Mouse (Mus musculus) CH12.LX (cell line): ENCODE data around the gene Hivep2. TPM values are rescaled to one million over a fixed set of nuclear protein-coding genes. Genes with fewer than 3 reads are reported as not detected.
A peak's percentile ranks its signal among the peaks of the same experiment; 100 is the strongest.

ENCODE experiments used
- DNase-seq: peaks from one replicate; pipeline ENCODE4 v3.0.0-alpha.2; 2013; ENCODE audit errors: extremely low read depth
- H3K27ac ChIP-seq: 2 replicates; pipeline ENCODE4 v1.5.1; 2012; ENCODE audit warnings: low read depth, mild to moderate bottlenecking, control low read depth, moderate library complexity; ENCODE audit not compliant: insufficient read depth
- H3K27me3 ChIP-seq: replicated peaks from 2 replicates; pipeline ENCODE3; 2012; ENCODE audit warnings: inconsistent platforms
- H3K36me3 ChIP-seq, 2 experiments: replicated peaks in 1 of 2; 2 replicates each; pipeline versions ENCODE3 to v1.6.1; 2012; ENCODE audit warnings: inconsistent platforms in 1 of 2, low read length in 1 of 2, mild to moderate bottlenecking in 1 of 2, mixed read lengths in 1 of 2, moderate library complexity in 1 of 2; ENCODE audit not compliant: control insufficient read depth in 1 of 2, insufficient read depth in 1 of 2
- H3K4me1 ChIP-seq, 2 experiments: 2 replicates each; pipeline ENCODE4 v1.6.1; 2012; ENCODE audit warnings: inconsistent platforms in 1 of 2, moderate library complexity in 1 of 2; ENCODE audit not compliant: insufficient read depth in 2 of 2, control insufficient read depth in 1 of 2
- H3K4me2 ChIP-seq: 2 replicates; pipeline ENCODE4 v1.6.1; 2012; ENCODE audit warnings: low read depth, mild to moderate bottlenecking, control low read depth; ENCODE audit not compliant: poor library complexity, insufficient read depth, severe bottlenecking
- H3K4me3 ChIP-seq, 3 experiments: fragments of 150-350 bp in 1 of 3; sonication (generic) in 1 of 3; replicated peaks in 1 of 3; 2 replicates each; pipeline versions ENCODE3 to v1.5.1; 2011 to 2012; ENCODE audit warnings: low read depth in 2 of 3, low read length in 2 of 3, mild to moderate bottlenecking in 2 of 3, moderate library complexity in 2 of 3, control low read depth in 1 of 3, improper control_type of control experiment in 1 of 3, inconsistent platforms in 1 of 3, mixed read lengths in 1 of 3; ENCODE audit not compliant: poor library complexity in 1 of 3
- H3K79me2 ChIP-seq: replicated peaks from 2 replicates; pipeline ENCODE4 v1.6.1; 2012; ENCODE audit warnings: mild to moderate bottlenecking, moderate library complexity; ENCODE audit not compliant: control insufficient read depth, poor library complexity, insufficient read depth, severe bottlenecking; ENCODE audit errors: extremely low read depth
- H3K9ac ChIP-seq: 2 replicates; pipeline ENCODE4 v1.6.1; 2012; ENCODE audit warnings: low read depth, mild to moderate bottlenecking, control low read depth, moderate library complexity; ENCODE audit not compliant: insufficient read depth
- H3K9me3 ChIP-seq: replicated peaks from 2 replicates; pipeline ENCODE3; 2012; ENCODE audit warnings: low read length, inconsistent platforms, mixed read lengths
- BHLHE40 ChIP-seq: IDR thresholded peaks from 2 replicates; pipeline ENCODE4 v1.6.1; 2011; ENCODE audit warnings: mild to moderate bottlenecking, low read depth, low read length, improper control_type of control experiment
- E2F4 ChIP-seq: IDR thresholded peaks from 2 replicates; pipeline ENCODE4 v1.6.1; 2011; ENCODE audit warnings: low read depth, low read length, improper control_type of control experiment; ENCODE audit not compliant: insufficient replicate concordance
- ELF1 ChIP-seq: IDR thresholded peaks from 2 replicates; pipeline ENCODE4 v1.6.1; 2014; ENCODE audit warnings: low read depth, mild to moderate bottlenecking, inconsistent platforms, low read length, improper control_type of control experiment
- ETS1 ChIP-seq: conservative IDR thresholded peaks from 2 replicates; pipeline ENCODE4 v1.6.1; 2012; ENCODE audit warnings: low read depth, mild to moderate bottlenecking, inconsistent platforms, low read length, improper control_type of control experiment, moderate library complexity
- IRF4 ChIP-seq: IDR thresholded peaks from 2 replicates; pipeline ENCODE4 v1.6.1; 2014; ENCODE audit warnings: low read depth, mild to moderate bottlenecking, inconsistent platforms, low read length, improper control_type of control experiment
- MAZ ChIP-seq: IDR thresholded peaks from 2 replicates; pipeline ENCODE4 v1.6.1; 2012; ENCODE audit warnings: low read depth, mild to moderate bottlenecking, inconsistent platforms, low read length, improper control_type of control experiment, moderate library complexity
- MEF2A ChIP-seq: IDR thresholded peaks from 2 replicates; pipeline ENCODE4 v1.6.1; 2014; ENCODE audit warnings: low read depth, mild to moderate bottlenecking, inconsistent platforms, low read length, improper control_type of control experiment, borderline replicate concordance
- MYC ChIP-seq: IDR thresholded peaks from 2 replicates; pipeline ENCODE4 v1.6.1; 2011; ENCODE audit warnings: low read depth, mild to moderate bottlenecking, improper control_type of control experiment, low read length
- POLR2A ChIP-seq: IDR thresholded peaks from 2 replicates; pipeline ENCODE4 v1.6.1; 2011; ENCODE audit warnings: low read depth, mild to moderate bottlenecking, improper control_type of control experiment, low read length
- POLR2AphosphoS2 ChIP-seq: IDR thresholded peaks from 2 replicates; pipeline ENCODE4 v1.6.1; 2011; ENCODE audit warnings: low read depth, low read length, improper control_type of control experiment
- RAD21 ChIP-seq: IDR thresholded peaks from 2 replicates; pipeline ENCODE4 v1.6.1; 2011; ENCODE audit warnings: low read depth, mild to moderate bottlenecking, low read length, improper control_type of control experiment, moderate library complexity
- TBP ChIP-seq: conservative IDR thresholded peaks from 2 replicates; pipeline ENCODE4 v1.6.1; 2011; ENCODE audit warnings: low read depth, low read length, improper control_type of control experiment
- TCF12 ChIP-seq: IDR thresholded peaks from 2 replicates; pipeline ENCODE4 v1.6.1; 2014; ENCODE audit warnings: low read depth, mild to moderate bottlenecking, inconsistent platforms, low read length, improper control_type of control experiment
- UBTF ChIP-seq: IDR thresholded peaks from 2 replicates; pipeline ENCODE4 v1.6.1; 2012; ENCODE audit warnings: low read depth, mild to moderate bottlenecking, inconsistent platforms, low read length, improper control_type of control experiment, moderate library complexity
- dilution Hi-C: fragments of 300-500 bp; cut with MboI; formaldehyde crosslinking; loops from 2 replicates; pipeline ENCODE4 v1.14.3; 2020; ENCODE audit warnings: low sequenced_read_pairs; ENCODE audit not compliant: extremely low pct_unique_long_range_greater_than_20kb, extremely low pct_ligation_motif_present
- in situ Hi-C: fragments of 300-500 bp; cut with MboI; formaldehyde crosslinking; loops from 3 replicates; pipeline ENCODE4 v1.14.3; 2019; ENCODE audit warnings: low sequenced_read_pairs, low pct_ligation_motif_present, low pct_unique_long_range_greater_than_20kb, mixed read lengths
- polyA plus RNA-seq: library from polyadenylated mRNA; unstranded; fragments of >175 nt; gene quantifications from 2 replicates; pipeline ENCODE4 v1.2.1, GENCODE M21; 2012; ENCODE audit warnings: low read depth; ENCODE audit not compliant: insufficient read length
- total RNA-seq, 2 experiments: library from RNA; depleted of rRNA; stranded (reverse); fragments of 300-350 nt in 1 of 2; fragments of >200 nt in 1 of 2; gene quantifications; 2 replicates each; pipeline ENCODE4 v1.2.3; 2012 to 2014

The Hivep2 gene
- total and polyA plus RNA-seq, 3 experiments, result 0.59 to 2.7 (median 1.4) TPM

DNA sequence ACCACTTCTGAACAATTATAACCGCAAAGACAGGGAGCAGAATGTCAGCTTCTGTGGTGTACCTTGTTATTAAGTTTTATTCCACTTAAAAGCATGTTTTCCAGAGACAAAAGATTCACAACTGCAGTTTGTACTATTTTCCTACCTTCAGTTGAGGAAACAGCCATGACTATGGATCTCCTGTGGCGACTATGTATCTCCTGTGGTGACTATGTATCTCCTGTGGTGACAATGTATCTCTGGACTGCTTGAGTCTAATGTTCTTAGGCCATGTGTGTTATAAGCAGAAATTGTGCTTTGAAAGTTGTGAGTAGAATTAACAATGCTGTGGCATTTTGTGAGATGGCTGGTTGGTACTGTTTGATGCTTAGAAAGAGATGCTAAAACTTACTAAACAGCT lies 51.5 kb downstream of the Hivep2 start:
- H3K27ac ChIP-seq, result peak overlapping the region; percentile 65
- peaks cover 7 to 42% of the 10 kb centered on the region in 2 experiments for H3K4me1 ChIP-seq
- dilution Hi-C loops, result no loop called here
- H3K79me2 ChIP-seq, result no peaks in the 10 kb centered on the region
- TF ChIP-seq POLR2AphosphoS2, result no peak
- TF ChIP-seq POLR2A, result no peak
- TF ChIP-seq TCF12, result no peak
- no peak for TF ChIP-seq RAD21
- TF ChIP-seq E2F4, result no peak
- 0 out of 2 replicates have a peak, but pooled peaks have one; percentile 4 for TF ChIP-seq TBP
- no peak for TF ChIP-seq ELF1
- TF ChIP-seq, all 38 proteins: peak for 1
- peak overlapping the region; percentile 93 for H3K4me2 ChIP-seq
- H3K9me3 ChIP-seq, result no peaks in the 10 kb centered on the region
- no peak for DNase-seq
- no peaks in the 10 kb centered on the region for H3K36me3 ChIP-seq
- in situ Hi-C loops, result no loop called here
- H3K27me3 ChIP-seq, result no peaks in the 10 kb centered on the region
- H3K4me3 ChIP-seq, result no peak overlapping the region
- H3K9ac ChIP-seq, result 0 out of 2 replicates have a peak overlapping the region, but pooled peaks have one; percentile 16

GRCm38 (mm10) chr10:14017822-14018364 lies 52.0 kb downstream of the Hivep2 start:
- peak overlapping the region; percentile 37 to 45 (median 38) for H3K4me3 ChIP-seq
- dilution Hi-C loops, result no loop called here
- H3K4me1 ChIP-seq, result peaks cover 7 to 42% of the 10 kb centered on the region in 2 experiments; a peak in 3 of 4 replicates
- TF ChIP-seq IRF4, result peak; percentile 6; the same call in 1 of the 2 replicates
- peak; percentile 95 for TF ChIP-seq ETS1
- TF ChIP-seq BHLHE40, result peak; percentile 69
- TF ChIP-seq MYC, result no peak
- no peak for TF ChIP-seq TBP
- no peak for TF ChIP-seq UBTF
- TF ChIP-seq MEF2A, result peak; percentile 97
- TF ChIP-seq TCF12, result 0 out of 2 replicates have a peak, but pooled peaks have one; percentile 3
- TF ChIP-seq MAZ, result 0 out of 2 replicates have a peak, but pooled peaks have one; percentile 43
- TF ChIP-seq, all 38 proteins: peak for 6
- Histone ChIP-seq H3K27me3 (no peaks in the 10 kb centered on the region), H3K4me2 (peak overlapping the region; percentile 93), H3K27ac (peak overlapping the region; percentile 65), H3K36me3 (no peaks in the 10 kb centered on the region), H3K9ac (peak overlapping the region; percentile 21; the same call in 1 of the 2 replicates), H3K9me3 (no peaks in the 10 kb centered on the region), H3K79me2 (no peaks in the 10 kb centered on the region)
- DNase-seq, result peak; percentile 49
- in situ Hi-C loops, result no loop called here
